Mouse (Mus musculus) kidney, adult 9 months (tissue): ENCODE data around the gene Kdm5a.
A peak's percentile ranks its signal among the peaks of the same experiment; 100 is the strongest.

Source experiments
- DNase-seq: peaks from one replicate; pipeline ENCODE4 v3.0.0; 2022

The Kdm5a gene

GRCm38 (mm10) chr6:120473427-120473826 is 109.5 kb downstream of the Kdm5a start:
- DNase-seq = peak; percentile 55

GRCm38 (mm10) chr6:120475288-120475687 is 111.4 kb downstream of the Kdm5a start:
- peak; percentile 67 for DNase-seq

- DNase-seq = no peak
Observed at GRCm38 (mm10) chr6:120479302-120479701, 115.4 kb downstream of the Kdm5a start.

- no peak for DNase-seq
Observed at GRCm38 (mm10) chr6:120480361-120480760, 116.4 kb downstream of the Kdm5a start.

- no peak for DNase-seq
Observed at GRCm38 (mm10) chr6:120481538-120481937, 117.6 kb downstream of the Kdm5a start.

- no peak for DNase-seq
Observed at GRCm38 (mm10) chr6:120482021-120482420, 118.1 kb downstream of the Kdm5a start.

GRCm38 (mm10) chr6:120482756-120483155 is 118.8 kb downstream of the Kdm5a start:
- DNase-seq = no peak

GRCm38 (mm10) chr6:120483211-120483626 is 119.3 kb downstream of the Kdm5a start:
- DNase-seq = peak; percentile 67

GRCm38 (mm10) chr6:120485038-120485437 is 121.1 kb downstream of the Kdm5a start:
- DNase-seq = no peak

GRCm38 (mm10) chr6:120486051-120486510 is 122.2 kb downstream of the Kdm5a start:
- DNase-seq = no peak

GRCm38 (mm10) chr6:120488647-120489046 is 124.7 kb downstream of the Kdm5a start:
- no peak for DNase-seq

- DNase-seq = no peak
Observed at GRCm38 (mm10) chr6:120489461-120489860, 125.5 kb downstream of the Kdm5a start.

GRCm38 (mm10) chr6:120491064-120491463 is 127.1 kb downstream of the Kdm5a start:
- DNase-seq = no peak

GRCm38 (mm10) chr6:120491862-120492498 is 128.1 kb downstream of the Kdm5a start:
- no peak for DNase-seq

GRCm38 (mm10) chr6:120492499-120493373 is 128.8 kb downstream of the Kdm5a start:
- no peak for DNase-seq

- no peak for DNase-seq
Observed at GRCm38 (mm10) chr6:120493374-120494181, 129.7 kb downstream of the Kdm5a start, which contains the start of gene Tmem121b. Gene Tmem121b (minus strand): TSS chr6:120493807.
